Mouse (Mus musculus): Measurements from ENCODE around the gene Ddc. TPM values are rescaled to one million over a fixed set of nuclear protein-coding genes. Genes with fewer than 3 reads are reported as not detected.
A peak's percentile ranks its signal among the peaks of the same experiment; 100 is the strongest.

The Ddc gene
- polyA plus RNA-seq, 1 experiment = 1.6 TPM

GRCm38 (mm10) chr11:11829161-11830000, 68.6 kb downstream of the Ddc start:
- Histone ChIP-seq H3K4me1 (ENCODE audit: control insufficient read depth, insufficient read depth, low read length) (peaks cover 18% of the 10 kb centered on the region), H3K4me3 (ENCODE audit: insufficient read depth, low read length) (no peak overlapping the region), H3K27ac (ENCODE audit: insufficient read depth, low read length) (peak overlapping the region; percentile 38)
- TF ChIP-seq POLR2A (IDR thresholded peaks at IDR 0.05; ENCODE audit: low read depth, low read length) (no peak), CTCF (IDR thresholded peaks at IDR 0.05; ENCODE audit: borderline replicate concordance, insufficient read depth, low read length) (no peak)

GRCm38 (mm10) chr11:11828761-11829160, 69.2 kb downstream of the Ddc start:
- no peak for TF ChIP-seq POLR2A (IDR thresholded peaks at IDR 0.05; ENCODE audit: low read depth, low read length)
- no peak for TF ChIP-seq CTCF (IDR thresholded peaks at IDR 0.05; ENCODE audit: borderline replicate concordance, insufficient read depth, low read length)
- Histone ChIP-seq H3K4me1 (ENCODE audit: control insufficient read depth, insufficient read depth, low read length) (peaks cover 18% of the 10 kb centered on the region), H3K27ac (ENCODE audit: insufficient read depth, low read length) (peak overlapping the region; percentile 15), H3K4me3 (ENCODE audit: insufficient read depth, low read length) (no peak overlapping the region)

GRCm38 (mm10) chr11:11828251-11828650, 69.7 kb downstream of the Ddc start:
- H3K27ac ChIP-seq (ENCODE audit: insufficient read depth, low read length) = peak overlapping the region; percentile 15; the same call in 1 of the 2 replicates
- peaks cover 18% of the 10 kb centered on the region for H3K4me1 ChIP-seq (ENCODE audit: control insufficient read depth, insufficient read depth, low read length)
- no peak overlapping the region for H3K4me3 ChIP-seq (ENCODE audit: insufficient read depth, low read length)
- TF ChIP-seq POLR2A (IDR thresholded peaks at IDR 0.05; ENCODE audit: low read depth, low read length) (no peak), CTCF (IDR thresholded peaks at IDR 0.05; ENCODE audit: borderline replicate concordance, insufficient read depth, low read length) (no peak)

- no peak for TF ChIP-seq POLR2A (IDR thresholded peaks at IDR 0.05; ENCODE audit: low read depth, low read length)
- no peak for TF ChIP-seq CTCF (IDR thresholded peaks at IDR 0.05; ENCODE audit: borderline replicate concordance, insufficient read depth, low read length)
- no peak overlapping the region; the same call in 1 of the 2 replicates for H3K27ac ChIP-seq (ENCODE audit: insufficient read depth, low read length)
- peaks cover 28% of the 10 kb centered on the region for H3K4me1 ChIP-seq (ENCODE audit: control insufficient read depth, insufficient read depth, low read length)
- H3K4me3 ChIP-seq (ENCODE audit: insufficient read depth, low read length) = no peak overlapping the region
These were observed 71.5 kb downstream of the Ddc start for GRCm38 (mm10) chr11:11826475-11826874.

- TF ChIP-seq POLR2A (IDR thresholded peaks at IDR 0.05; ENCODE audit: low read depth, low read length) (no peak), CTCF (IDR thresholded peaks at IDR 0.05; ENCODE audit: borderline replicate concordance, insufficient read depth, low read length) (no peak)
- Histone ChIP-seq H3K27ac (ENCODE audit: insufficient read depth, low read length) (peak overlapping the region; percentile 20; the same call in 1 of the 2 replicates), H3K4me3 (ENCODE audit: insufficient read depth, low read length) (no peak overlapping the region), H3K4me1 (ENCODE audit: control insufficient read depth, insufficient read depth, low read length) (peaks cover 33% of the 10 kb centered on the region)
These were observed 72.3 kb downstream of the Ddc start for GRCm38 (mm10) chr11:11825670-11826069.

- Histone ChIP-seq H3K4me1 (ENCODE audit: control insufficient read depth, insufficient read depth, low read length) (peaks cover 35% of the 10 kb centered on the region), H3K4me3 (ENCODE audit: insufficient read depth, low read length) (no peak overlapping the region), H3K27ac (ENCODE audit: insufficient read depth, low read length) (peak overlapping the region; percentile 20)
- TF ChIP-seq POLR2A (IDR thresholded peaks at IDR 0.05; ENCODE audit: low read depth, low read length) (no peak), CTCF (IDR thresholded peaks at IDR 0.05; ENCODE audit: borderline replicate concordance, insufficient read depth, low read length) (no peak)
These were observed 72.8 kb downstream of the Ddc start for GRCm38 (mm10) chr11:11824970-11825635.

- peaks cover 35% of the 10 kb centered on the region for H3K4me1 ChIP-seq (ENCODE audit: control insufficient read depth, insufficient read depth, low read length)
- no peak for TF ChIP-seq POLR2A (IDR thresholded peaks at IDR 0.05; ENCODE audit: low read depth, low read length)
- H3K4me3 ChIP-seq (ENCODE audit: insufficient read depth, low read length) = no peak overlapping the region
- peak overlapping the region; percentile 60 for H3K27ac ChIP-seq (ENCODE audit: insufficient read depth, low read length)
These were observed 73.7 kb downstream of the Ddc start for GRCm38 (mm10) chr11:11823980-11824911.

GRCm38 (mm10) chr11:11822181-11823095, 75.5 kb downstream of the Ddc start:
- Histone ChIP-seq H3K27ac (ENCODE audit: insufficient read depth, low read length) (peak overlapping the region; percentile 83), H3K4me1 (ENCODE audit: control insufficient read depth, insufficient read depth, low read length) (peaks cover 33% of the 10 kb centered on the region), H3K4me3 (ENCODE audit: insufficient read depth, low read length) (no peak overlapping the region)
- no peak for TF ChIP-seq POLR2A (IDR thresholded peaks at IDR 0.05; ENCODE audit: low read depth, low read length)
- TF ChIP-seq CTCF (IDR thresholded peaks at IDR 0.05; ENCODE audit: borderline replicate concordance, insufficient read depth, low read length) = no peak

Data from embryonic fibroblast, embryonic 13.5 days (primary cell).